In the genomic region with DNA sequence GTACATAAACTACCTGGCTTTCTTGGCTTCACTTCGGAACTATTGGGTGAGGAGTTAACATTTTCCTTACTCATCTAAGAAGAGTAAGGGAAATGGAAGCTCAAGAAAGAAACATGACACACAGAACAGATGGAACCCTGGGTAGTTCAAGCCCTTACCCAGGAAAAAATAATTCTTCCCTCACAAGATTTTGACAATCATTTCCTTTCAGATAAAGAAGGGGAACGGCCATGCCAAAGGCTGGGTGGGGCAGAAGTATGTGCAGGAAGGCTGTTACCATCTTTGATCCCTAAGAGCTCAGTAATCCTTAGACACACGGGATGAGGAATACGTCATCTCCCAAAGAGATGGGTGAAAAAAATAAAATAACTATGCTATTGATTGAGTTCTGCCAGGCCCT, we compare ENCODE assay signal across 28 mouse cellular contexts.
"Had no signal": no experiment of that assay in that cellular context is flagged by ENCODE, and none has a peak within 500 bp of the region (broad histone marks: within the 10 kb centered on the region; RNA-seq: fewer than 3 reads in every experiment).

No protein-coding gene starts in this region.

- H3K27me3 ChIP-seq: embryonic facial prominence, embryonic 12.5 days; embryonic facial prominence, embryonic 13.5 days; embryonic facial prominence, embryonic 15.5 days; forebrain, embryonic 12.5 days; forebrain, embryonic 13.5 days; forebrain, embryonic 15.5 days had no signal

- H3K4me3 ChIP-seq: embryonic facial prominence, embryonic 10.5 days; embryonic facial prominence, embryonic 12.5 days; embryonic facial prominence, embryonic 13.5 days; embryonic facial prominence, embryonic 15.5 days; erythroblast, embryonic 14.5 days; forebrain, embryonic 10.5 days; forebrain, embryonic 12.5 days; forebrain, embryonic 13.5 days; forebrain, embryonic 15.5 days; gastrocnemius, adult 2 months; heart, adult 2 months had no signal

- H3K4me1 ChIP-seq: embryonic facial prominence, embryonic 10.5 days; embryonic facial prominence, embryonic 12.5 days; embryonic facial prominence, embryonic 13.5 days; embryonic facial prominence, embryonic 15.5 days; forebrain, embryonic 10.5 days; forebrain, embryonic 12.5 days; forebrain, embryonic 13.5 days; forebrain, embryonic 15.5 days had no signal

- H3K9ac ChIP-seq: embryonic facial prominence, embryonic 12.5 days; embryonic facial prominence, embryonic 13.5 days; embryonic facial prominence, embryonic 15.5 days; forebrain, embryonic 12.5 days; forebrain, embryonic 13.5 days; forebrain, embryonic 15.5 days; forebrain, postnatal 0 days had no signal

- H3K9me3 ChIP-seq: embryonic facial prominence, embryonic 10.5 days; embryonic facial prominence, embryonic 12.5 days; embryonic facial prominence, embryonic 13.5 days; embryonic facial prominence, embryonic 15.5 days; forebrain, embryonic 10.5 days; forebrain, embryonic 12.5 days; forebrain, embryonic 13.5 days; forebrain, embryonic 15.5 days had no signal

- ATAC-seq: forebrain, embryonic 13.5 days; forebrain, embryonic 14.5 days; forebrain, embryonic 15.5 days; forebrain, embryonic 16.5 days; forebrain, postnatal 0 days had no signal

- DNase-seq: cerebellum, adult 8-10 months; cerebellum, adult 9-10 months; cerebellum, adult 9-11 months; cerebellum, postnatal 10 days; cerebellum, postnatal 14 days; cerebellum, postnatal 25 days; cerebellum, postnatal 36 days; embryo, embryonic 11 days; forebrain, postnatal 0 days; gastrocnemius, adult 2 months; gastrocnemius, postnatal 10 days; gastrocnemius, postnatal 14 days; gastrocnemius, postnatal 25 days; gastrocnemius, postnatal 36 days; heart, adult 11 months; heart, adult 18-20 months; heart, adult 2 months had no signal

- H3K36me3 ChIP-seq: embryonic facial prominence, embryonic 10.5 days; embryonic facial prominence, embryonic 12.5 days; embryonic facial prominence, embryonic 13.5 days; embryonic facial prominence, embryonic 15.5 days; forebrain, embryonic 10.5 days; forebrain, embryonic 12.5 days; forebrain, embryonic 15.5 days had no signal

- H3K27ac ChIP-seq: embryonic facial prominence, embryonic 10.5 days; embryonic facial prominence, embryonic 12.5 days; embryonic facial prominence, embryonic 13.5 days; embryonic facial prominence, embryonic 15.5 days; forebrain, embryonic 10.5 days; forebrain, embryonic 12.5 days; forebrain, embryonic 13.5 days; forebrain, embryonic 15.5 days; gastrocnemius, adult 2 months; heart, adult 2 months had no signal
